Mouse (Mus musculus) megakaryocyte, embryonic 14.5 days (primary cell): Measurements from ENCODE around the gene Hjurp. TPM values are rescaled to one million over a fixed set of nuclear protein-coding genes. Genes with fewer than 3 reads are reported as not detected.

ENCODE experiments used
- H3K27me3 ChIP-seq: replicated peaks from 2 replicates; pipeline ENCODE3; 2012; ENCODE audit warnings: inconsistent platforms
- H3K36me3 ChIP-seq: replicated peaks from 2 replicates; pipeline ENCODE3; 2012; ENCODE audit warnings: low read length, inconsistent platforms, mixed read lengths
- H3K4me1 ChIP-seq: 2 replicates; pipeline ENCODE4 v1.6.1; 2012; ENCODE audit warnings: inconsistent platforms
- H3K4me3 ChIP-seq: replicated peaks from 2 replicates; pipeline ENCODE3; 2012; ENCODE audit warnings: moderate library complexity, mild to moderate bottlenecking, inconsistent platforms
- H3K9me3 ChIP-seq: 2 replicates; pipeline ENCODE4 v1.6.1; 2012; ENCODE audit warnings: inconsistent platforms
- FLI1 ChIP-seq: IDR thresholded peaks from 2 replicates; pipeline ENCODE4 v1.6.1; 2012; ENCODE audit warnings: low read length, inconsistent platforms, mixed read lengths
- GATA1 ChIP-seq: IDR thresholded peaks from 3 replicates; pipeline ENCODE4 v1.6.1; 2012; ENCODE audit warnings: mixed read lengths, low read length, inconsistent platforms, borderline replicate concordance
- polyA plus RNA-seq: library from polyadenylated mRNA; stranded (reverse); fragments of >175 nt; gene quantifications from 2 replicates; pipeline ENCODE4 v1.2.3, GENCODE M21; 2012; ENCODE audit warnings: low replicate concordance; ENCODE audit not compliant: insufficient read depth

Gene Hjurp
- polyA plus RNA-seq, 1 experiment, result 2.4 TPM

GRCm38 (mm10) chr1:88247660-88248059 lies 29.8 kb downstream of the Hjurp start:
- Histone ChIP-seq H3K9me3 (peaks cover 87% of the 10 kb centered on the region), H3K4me1 (no peaks in the 10 kb centered on the region), H3K27me3 (peaks cover 16% of the 10 kb centered on the region), H3K4me3 (peak overlapping the region; percentile 26), H3K36me3 (no peaks in the 10 kb centered on the region)
- TF ChIP-seq FLI1, result no peak
- TF ChIP-seq GATA1, result no peak

DNA sequence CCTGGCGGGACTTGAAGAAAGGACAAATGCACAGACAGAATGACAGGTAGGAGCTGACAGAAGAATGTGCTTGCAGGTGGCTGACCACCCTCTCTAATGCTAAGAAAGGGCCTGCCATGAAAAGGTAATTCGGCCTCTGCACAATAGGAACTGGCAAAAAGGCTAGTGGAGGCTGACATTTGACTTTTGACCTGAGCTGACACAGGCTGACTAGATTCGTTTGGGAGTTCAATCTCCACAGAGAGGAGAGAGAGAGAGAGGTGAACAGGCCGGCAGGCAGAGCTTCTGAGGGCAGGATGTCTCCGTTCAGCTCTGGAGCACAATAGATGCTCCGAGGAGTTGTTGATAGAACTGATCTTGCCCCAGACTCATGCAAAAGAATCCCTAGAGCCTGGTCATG lies 31.0 kb downstream of the Hjurp start:
- H3K36me3 ChIP-seq, result no peaks in the 10 kb centered on the region
- no peak for TF ChIP-seq GATA1
- no peak for TF ChIP-seq FLI1
- H3K4me1 ChIP-seq, result no peaks in the 10 kb centered on the region
- no peak overlapping the region for H3K4me3 ChIP-seq
- H3K9me3 ChIP-seq, result peaks cover 84% of the 10 kb centered on the region
- H3K27me3 ChIP-seq, result peaks cover 16% of the 10 kb centered on the region

DNA sequence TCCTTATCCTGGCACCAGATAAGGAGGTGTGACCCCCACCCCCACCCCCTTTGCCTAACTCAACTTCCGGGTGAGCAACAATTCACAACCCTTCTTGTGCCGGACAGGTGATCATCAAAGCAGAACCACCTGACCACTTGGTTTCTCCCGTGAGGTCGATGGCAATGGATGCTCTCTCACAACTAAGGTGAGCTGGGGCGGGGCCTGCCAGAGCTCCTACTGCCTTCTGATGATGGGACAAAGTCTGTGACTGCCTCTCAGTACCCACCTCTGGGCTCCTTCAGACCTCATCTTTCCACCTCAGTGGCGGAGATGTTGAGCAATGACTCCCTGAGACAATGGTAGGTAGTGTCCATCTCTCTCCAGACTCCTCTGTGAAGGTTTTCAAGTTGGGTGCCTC lies 31.6 kb downstream of the Hjurp start:
- H3K9me3 ChIP-seq, result peaks cover 84% of the 10 kb centered on the region
- H3K36me3 ChIP-seq, result no peaks in the 10 kb centered on the region
- TF ChIP-seq GATA1, result no peak

GRCm38 (mm10) chr1:88243861-88244260 lies 33.6 kb downstream of the Hjurp start:
- Histone ChIP-seq H3K4me1 (no peaks in the 10 kb centered on the region), H3K36me3 (no peaks in the 10 kb centered on the region), H3K27me3 (peaks cover 11% of the 10 kb centered on the region), H3K9me3 (peaks cover 82% of the 10 kb centered on the region), H3K4me3 (peak overlapping the region; percentile 14)
- no peak for TF ChIP-seq GATA1
- no peak for TF ChIP-seq FLI1

More for the DNA sequence above, 31.6 kb downstream of the Hjurp start:
- Histone ChIP-seq H3K4me1 (no peaks in the 10 kb centered on the region), H3K4me3 (no peak overlapping the region), H3K27me3 (peaks cover 13% of the 10 kb centered on the region)

DNA sequence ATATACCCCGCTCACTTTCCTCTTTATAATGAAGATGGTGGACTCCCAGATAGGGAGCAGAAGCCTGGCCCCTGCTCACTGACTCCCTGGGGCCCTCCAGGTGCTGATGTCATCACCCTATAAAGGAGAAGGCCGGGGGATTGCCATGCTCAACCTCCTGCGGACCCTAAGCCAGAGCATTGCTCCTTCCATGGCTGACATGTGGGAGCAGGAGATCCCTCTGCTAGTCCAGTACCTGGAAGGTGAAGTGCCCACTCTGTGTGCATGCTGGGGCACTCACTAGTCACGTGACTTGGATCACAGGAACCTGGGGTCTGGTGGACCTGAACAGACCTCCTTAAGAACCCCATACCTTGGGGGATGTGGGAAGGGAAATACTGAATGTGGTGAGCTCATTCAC lies 36.9 kb downstream of the Hjurp start:
- TF ChIP-seq FLI1, result no peak; the same call in 1 of the 2 replicates
- TF ChIP-seq GATA1, result no peak
- Histone ChIP-seq H3K27me3 (peaks cover 6% of the 10 kb centered on the region), H3K4me1 (no peaks in the 10 kb centered on the region), H3K4me3 (no peak overlapping the region), H3K36me3 (no peaks in the 10 kb centered on the region), H3K9me3 (peaks cover 78% of the 10 kb centered on the region)

- peaks cover 7% of the 10 kb centered on the region for H3K27me3 ChIP-seq
- no peak overlapping the region for H3K4me3 ChIP-seq
- H3K9me3 ChIP-seq, result peaks cover 78% of the 10 kb centered on the region
- H3K36me3 ChIP-seq, result no peaks in the 10 kb centered on the region
- no peak for TF ChIP-seq FLI1
- no peak for TF ChIP-seq GATA1
- no peaks in the 10 kb centered on the region for H3K4me1 ChIP-seq
Observed at GRCm38 (mm10) chr1:88240072-88240471, 37.4 kb downstream of the Hjurp start.

DNA sequence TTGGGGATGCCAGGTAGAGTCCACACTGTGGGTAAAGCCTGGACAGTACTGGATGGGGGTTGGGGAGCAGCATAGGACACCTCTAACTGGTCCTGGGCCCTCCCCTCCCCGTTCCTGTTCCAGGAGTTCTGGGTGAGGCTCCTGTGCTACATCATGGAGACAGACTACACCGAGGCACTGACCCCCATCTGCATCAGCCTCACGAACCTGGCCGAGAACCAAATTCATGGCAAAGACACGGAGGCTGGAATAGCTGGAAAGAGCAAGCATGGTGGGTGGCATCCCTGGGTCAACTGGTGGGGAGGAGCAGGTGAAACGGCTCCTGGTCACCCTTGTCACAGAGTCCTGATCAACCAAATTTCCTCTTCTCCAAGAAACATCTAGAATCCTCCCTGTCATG lies 38.7 kb downstream of the Hjurp start:
- Histone ChIP-seq H3K9me3 (peaks cover 80% of the 10 kb centered on the region), H3K4me1 (no peaks in the 10 kb centered on the region), H3K27me3 (peaks cover 8% of the 10 kb centered on the region), H3K4me3 (peak overlapping the region; percentile 6), H3K36me3 (no peaks in the 10 kb centered on the region)
- TF ChIP-seq FLI1 (no peak), GATA1 (no peak)

DNA sequence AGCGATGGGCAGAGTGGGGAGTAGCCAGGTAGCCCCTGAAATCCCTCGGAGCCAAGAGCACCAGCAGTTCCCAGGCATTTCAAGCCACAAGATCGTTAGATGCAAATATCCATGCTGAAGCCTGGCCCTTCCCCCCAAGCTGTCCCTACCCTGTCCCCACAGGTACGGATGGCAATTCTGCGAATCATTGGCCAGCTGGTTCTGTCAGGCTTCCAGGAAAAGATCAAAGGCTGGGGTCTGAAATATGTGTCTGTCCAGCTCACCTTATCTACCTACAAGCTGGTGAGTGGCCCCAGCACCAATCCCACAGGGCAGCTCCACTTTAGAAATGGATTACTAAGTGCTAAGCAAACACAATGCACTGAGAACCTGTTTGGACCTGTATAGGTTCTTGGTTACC lies 40.1 kb downstream of the Hjurp start:
- Histone ChIP-seq H3K27me3 (peaks cover 8% of the 10 kb centered on the region), H3K36me3 (no peaks in the 10 kb centered on the region), H3K9me3 (peaks cover 82% of the 10 kb centered on the region), H3K4me3 (no peak overlapping the region), H3K4me1 (no peaks in the 10 kb centered on the region)
- TF ChIP-seq GATA1, result no peak

- peaks cover 86% of the 10 kb centered on the region for H3K9me3 ChIP-seq
- TF ChIP-seq FLI1 (no peak), GATA1 (no peak)
Observed at GRCm38 (mm10) chr1:88235894-88236415, 41.5 kb downstream of the Hjurp start.

DNA sequence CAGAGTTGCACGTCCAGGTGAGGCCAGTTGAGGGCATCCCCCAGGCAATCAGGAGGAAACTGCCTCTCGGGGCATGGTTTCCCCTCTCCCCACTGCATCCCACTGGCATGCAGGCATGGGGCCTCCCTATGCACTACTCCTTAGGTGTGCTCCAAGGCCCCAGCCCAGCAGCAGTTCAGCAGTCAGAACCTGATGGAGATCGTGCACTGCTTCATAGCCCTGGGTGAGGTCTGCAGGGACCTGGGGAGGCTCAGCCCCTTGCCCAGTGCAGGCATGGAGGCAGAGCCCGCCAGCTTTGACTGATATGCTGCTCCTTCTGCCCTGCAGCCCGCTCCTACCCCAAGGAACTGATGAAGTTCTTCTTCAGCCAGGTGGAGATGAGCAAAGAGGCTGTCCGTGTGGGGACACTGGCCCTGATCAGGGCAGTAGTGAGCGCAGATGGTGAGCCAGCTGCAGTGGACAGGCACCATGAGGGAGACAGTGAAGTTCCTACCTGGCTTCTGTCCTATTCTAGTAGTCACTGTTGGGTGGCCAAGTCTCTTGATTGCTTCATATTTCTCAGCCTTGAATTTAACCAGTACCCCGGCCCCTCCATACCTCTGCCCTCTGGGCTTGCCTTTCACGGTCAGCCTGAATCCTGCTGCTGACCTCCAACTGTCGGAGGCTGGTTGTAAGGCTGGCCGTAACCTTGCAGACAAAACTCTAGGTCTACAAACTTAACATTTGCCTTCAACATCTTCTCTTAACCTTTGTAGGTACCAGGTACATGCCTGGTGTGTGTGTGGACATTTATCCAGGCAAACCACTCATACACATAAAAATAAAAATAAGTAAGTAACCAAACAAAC lies 42.2 kb downstream of the Hjurp start:
- no peak for TF ChIP-seq GATA1
- TF ChIP-seq FLI1, result no peak
- Histone ChIP-seq H3K36me3 (no peaks in the 10 kb centered on the region), H3K9me3 (peaks cover 85% of the 10 kb centered on the region), H3K27me3 (peaks cover 6% of the 10 kb centered on the region), H3K4me1 (no peaks in the 10 kb centered on the region), H3K4me3 (peak overlapping the region; percentile 4)

More at GRCm38 (mm10) chr1:88235894-88236415, 41.5 kb downstream of the Hjurp start:
- H3K36me3 ChIP-seq, result no peaks in the 10 kb centered on the region
- peaks cover 8% of the 10 kb centered on the region for H3K27me3 ChIP-seq
- H3K4me1 ChIP-seq, result no peaks in the 10 kb centered on the region
- no peak overlapping the region for H3K4me3 ChIP-seq
